Comparison of ENCODE assay signal across 11 mouse cellular contexts in genomic region chr7:112840890-112841289, GRCm38 (mm10).
A peak's percentile ranks its signal among the peaks of the same experiment; 100 is the strongest.
DNase-seq lines count a peak whose midpoint lies in the region; ATAC-seq lines count a peak whose summit lies in the region.
"Had no signal": no experiment of that assay in that cellular context is flagged by ENCODE, and none has a peak within 500 bp of the region (broad histone marks: within the 10 kb centered on the region; RNA-seq: fewer than 3 reads in every experiment).

No protein-coding gene starts in this region.

- H3K27ac ChIP-seq in embryonic facial prominence, embryonic 14.5 days (replicated peaks; ENCODE audit: low read depth, low read length): peak overlapping the region; percentile 76; the same call in 1 of the 2 replicates
- peak overlapping the region; percentile 74 for H3K27ac ChIP-seq in hindbrain, embryonic 12.5 days
- H3K27ac ChIP-seq in neural tube, embryonic 13.5 days (replicated peaks): peak overlapping the region; percentile 81
- H3K27ac ChIP-seq: embryonic facial prominence, embryonic 15.5 days had no signal

- H3K4me1 ChIP-seq in embryonic facial prominence, embryonic 14.5 days (ENCODE audit: control insufficient read depth, insufficient read depth, low read length): peaks cover 13% of the 10 kb centered on the region
- peaks cover 33% of the 10 kb centered on the region for H3K4me1 ChIP-seq in hindbrain, embryonic 12.5 days
- peaks cover 44% of the 10 kb centered on the region for H3K4me1 ChIP-seq in neural tube, embryonic 13.5 days (replicated peaks)

- no peak overlapping the region for H3K4me3 ChIP-seq in embryonic facial prominence, embryonic 14.5 days (ENCODE audit: low read depth, low read length)
- no peak overlapping the region for H3K4me3 ChIP-seq in hindbrain, embryonic 12.5 days
- no peak overlapping the region for H3K4me3 ChIP-seq in neural tube, embryonic 13.5 days

- WGBS in embryonic facial prominence, embryonic 14.5 days: 40% methylated on average over 8 of the region's 8 CpGs
- 33% methylated on average over 8 of the region's 8 CpGs for WGBS in hindbrain, embryonic 12.5 days
- 29% methylated on average over 8 of the region's 8 CpGs for WGBS in neural tube, embryonic 13.5 days

- H3K4me2 ChIP-seq in embryonic facial prominence, embryonic 14.5 days (ENCODE audit: low read depth, low read length): no peak overlapping the region
- 0 out of 2 replicates have a peak overlapping the region, but pooled peaks have one; percentile 2 for H3K4me2 ChIP-seq in hindbrain, embryonic 12.5 days (replicated peaks)
- no peak overlapping the region for H3K4me2 ChIP-seq in neural tube, embryonic 13.5 days

- 0 out of 2 replicates have a peak, but pooled peaks cover 5% of the 10 kb centered on the region for H3K9me3 ChIP-seq in embryonic facial prominence, embryonic 14.5 days (ENCODE audit: control insufficient read depth, low read length)
- H3K9me3 ChIP-seq in hindbrain, embryonic 12.5 days (replicated peaks): no peaks in the 10 kb centered on the region
- no peaks in the 10 kb centered on the region for H3K9me3 ChIP-seq in neural tube, embryonic 13.5 days
- H3K9me3 ChIP-seq: embryonic facial prominence, embryonic 15.5 days had no signal

- intact Hi-C loops in left cerebral cortex, postnatal 14 days (cut with DNase I): no loop called here

- H3K27me3 ChIP-seq in embryonic facial prominence, embryonic 14.5 days (replicated peaks; ENCODE audit: control insufficient read depth, insufficient read depth, low read length): no peaks in the 10 kb centered on the region
- no peaks in the 10 kb centered on the region for H3K27me3 ChIP-seq in hindbrain, embryonic 12.5 days
- H3K27me3 ChIP-seq in neural tube, embryonic 13.5 days: no peaks in the 10 kb centered on the region
- H3K27me3 ChIP-seq: embryonic facial prominence, embryonic 15.5 days had no signal

- no peak for ATAC-seq in embryonic facial prominence, embryonic 14.5 days (ENCODE audit: low read depth)
- 0 out of 2 replicates have a peak, but pooled peaks have one; percentile 10 for ATAC-seq in hindbrain, embryonic 12.5 days (ENCODE audit: low FRiP score)
- peak; percentile 42; the same call in 1 of the 2 replicates for ATAC-seq in neural tube, embryonic 13.5 days (ENCODE audit: low read depth)
- ATAC-seq in megakaryocyte-erythroid progenitor cell, adult 5-6 weeks (replicated peaks; ENCODE audit: low FRiP score, low TSS enrichment, poor library complexity, severe bottlenecking): no peak

- H3K9ac ChIP-seq in embryonic facial prominence, embryonic 14.5 days (ENCODE audit: low read depth, low read length): no peak overlapping the region
- H3K9ac ChIP-seq in hindbrain, embryonic 12.5 days: no peak overlapping the region
- H3K9ac ChIP-seq in neural tube, embryonic 13.5 days: peak overlapping the region; percentile 35; the same call in 1 of the 2 replicates
- H3K9ac ChIP-seq: embryonic facial prominence, embryonic 15.5 days had no signal

- peak; percentile 25 to 45 for DNase-seq in left cerebral cortex, postnatal 14 days (ENCODE audit: low spot score in 2 of 2)
- DNase-seq in left cerebral cortex, adult 11 months (ENCODE audit: low spot score): no peak
- no peak for DNase-seq in embryonic facial prominence, embryonic 14.5 days (ENCODE audit: low spot score)
- DNase-seq in heart, adult 8-10 months (ENCODE audit: low spot score): no peak
- DNase-seq: gastrocnemius, postnatal 14 days; heart, postnatal 36 days; lung, postnatal 10 days had no signal

- H3K36me3 ChIP-seq in embryonic facial prominence, embryonic 14.5 days (ENCODE audit: control insufficient read depth, insufficient read depth, low read length): 0 out of 2 replicates have a peak, but pooled peaks cover 5% of the 10 kb centered on the region
- H3K36me3 ChIP-seq in hindbrain, embryonic 12.5 days: no peaks in the 10 kb centered on the region
- no peaks in the 10 kb centered on the region for H3K36me3 ChIP-seq in neural tube, embryonic 13.5 days

Comparison
In these comparisons a context has a peak if more than half of its experiments do, and no peak if none do; other contexts are left out.
1. DNase-seq: peak in left cerebral cortex, postnatal 14 days (2 of 2); none in left cerebral cortex, adult 11 months (single experiment), embryonic facial prominence, embryonic 14.5 days (single experiment) and heart, adult 8-10 months (single experiment).
2. ATAC-seq: peak in hindbrain, embryonic 12.5 days (single experiment) and neural tube, embryonic 13.5 days (single experiment); none in embryonic facial prominence, embryonic 14.5 days (single experiment) and megakaryocyte-erythroid progenitor cell, adult 5-6 weeks (single experiment).
3. Peak in every context shown above with its lines, with median percentiles within 50 percentile points of each other: H3K27ac ChIP-seq.